Mouse (Mus musculus) 3T3-L1 (cell line): ENCODE data around the gene Otor.

Experiments used
- DNase-seq: peaks from one replicate; pipeline ENCODE4 v3.0.0-alpha.2; 2015; ENCODE audit warnings: low read depth, low spot score

Gene Otor

DNA sequence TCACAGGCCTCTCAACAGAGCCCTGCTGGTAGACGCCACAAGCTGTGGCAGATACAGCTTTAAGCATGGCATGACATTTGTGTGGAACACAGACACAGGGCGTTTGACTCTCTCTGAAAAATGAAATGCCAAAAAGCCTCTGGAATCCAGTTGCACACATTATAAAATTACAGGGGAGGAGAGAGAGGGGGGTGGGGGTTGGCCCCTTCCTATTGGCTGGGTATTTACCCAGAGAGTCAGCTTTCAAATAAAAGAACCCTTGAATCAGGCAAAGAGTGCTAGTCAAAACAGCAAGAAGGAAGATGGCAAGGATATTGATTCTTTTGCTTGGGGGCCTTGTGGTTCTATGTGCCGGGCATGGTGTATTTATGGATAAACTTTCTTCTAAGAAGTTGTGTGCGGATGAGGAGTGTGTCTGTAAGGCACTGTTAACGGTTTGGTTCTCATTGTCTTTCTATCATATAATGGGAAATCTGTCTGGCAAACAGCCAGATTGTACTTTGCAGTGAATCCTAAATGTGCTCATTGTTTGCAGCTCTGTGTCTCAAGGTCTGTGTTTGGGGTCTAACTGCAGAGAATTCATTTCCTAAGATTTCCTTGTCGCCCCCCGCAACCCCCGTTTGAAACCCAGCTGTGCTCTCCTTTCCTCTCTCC is at the start of gene Otor:
Otor (plus strand) TSS at position 276 of the 654 bp plus-strand sequence.
- DNase-seq = no peak

GRCm38 (mm10) chr2:143031283-143031682 is 47.0 kb upstream of the Otor start:
- no peak for DNase-seq

- no peak for DNase-seq
These were observed 45.7 kb upstream of the Otor start for GRCm38 (mm10) chr2:143032378-143033255.

- no peak for DNase-seq
These were observed 43.8 kb upstream of the Otor start for GRCm38 (mm10) chr2:143034350-143035085.

DNA sequence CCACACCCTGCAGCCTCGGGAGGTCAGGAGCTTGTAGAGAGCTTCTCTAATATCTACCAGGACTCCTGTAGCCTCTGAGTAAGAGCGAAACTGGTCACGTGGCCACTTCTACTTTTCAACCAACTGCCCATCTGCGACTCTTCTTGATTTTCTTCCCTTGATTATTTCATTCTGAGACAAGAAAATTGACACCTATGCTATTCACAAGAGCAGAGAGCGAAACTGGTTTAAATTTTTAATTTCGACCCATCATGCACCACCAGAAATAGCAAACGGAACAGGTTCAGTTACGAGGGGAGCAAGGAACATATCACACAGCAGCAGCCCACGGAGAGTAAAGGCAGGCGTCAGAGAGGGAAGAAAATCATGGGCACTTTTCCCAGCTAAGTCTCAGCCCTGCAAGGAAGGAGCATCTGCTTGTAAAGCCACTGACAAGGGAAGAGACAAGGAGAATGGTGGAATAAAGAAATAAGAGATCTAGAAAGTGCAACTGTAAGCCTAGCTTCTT is 43.1 kb upstream of the Otor start:
- no peak for DNase-seq

DNA sequence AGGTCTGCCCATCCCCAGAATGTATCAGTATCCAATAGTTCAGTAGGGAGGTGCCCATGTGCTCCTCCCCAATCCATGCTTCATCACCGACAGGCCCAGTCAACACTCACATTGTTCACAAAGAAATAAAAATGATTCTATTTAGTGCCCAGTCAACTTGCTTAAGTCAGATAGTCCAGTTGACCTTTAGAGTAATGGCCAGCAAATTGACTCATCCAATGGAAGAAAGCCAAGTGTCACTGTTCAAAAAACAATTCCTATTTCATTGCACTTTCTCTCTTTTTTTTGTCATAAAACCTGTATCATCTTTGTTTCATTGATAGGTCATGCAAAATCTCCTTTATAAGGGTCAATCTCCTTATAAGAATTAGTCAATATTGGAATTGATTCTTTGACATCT is 36.7 kb upstream of the Otor start:
- peak; percentile 40 for DNase-seq

GRCm38 (mm10) chr2:143055251-143055650 is 23.0 kb upstream of the Otor start:
- DNase-seq = no peak

GRCm38 (mm10) chr2:143056736-143057135 is 21.5 kb upstream of the Otor start:
- DNase-seq = no peak

DNA sequence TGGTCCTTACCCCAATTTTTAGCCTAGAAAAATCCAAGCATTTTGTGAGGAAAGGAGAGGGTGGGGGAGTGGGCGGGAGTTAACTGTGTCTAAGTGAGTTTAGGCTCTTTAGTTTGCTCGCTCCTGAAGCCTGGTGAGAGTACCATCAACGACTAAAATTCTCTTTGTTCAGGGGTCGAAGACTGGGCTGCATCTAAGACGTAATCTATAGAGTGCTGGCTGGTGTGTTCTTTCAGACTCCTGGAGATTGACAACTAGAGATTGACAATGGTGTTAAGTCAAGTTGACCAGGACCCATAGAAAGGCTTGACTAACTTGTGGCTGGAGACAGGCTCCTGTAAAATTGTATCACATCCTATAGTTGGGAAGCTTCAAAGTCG is 15.9 kb upstream of the Otor start:
- no peak for DNase-seq

DNA sequence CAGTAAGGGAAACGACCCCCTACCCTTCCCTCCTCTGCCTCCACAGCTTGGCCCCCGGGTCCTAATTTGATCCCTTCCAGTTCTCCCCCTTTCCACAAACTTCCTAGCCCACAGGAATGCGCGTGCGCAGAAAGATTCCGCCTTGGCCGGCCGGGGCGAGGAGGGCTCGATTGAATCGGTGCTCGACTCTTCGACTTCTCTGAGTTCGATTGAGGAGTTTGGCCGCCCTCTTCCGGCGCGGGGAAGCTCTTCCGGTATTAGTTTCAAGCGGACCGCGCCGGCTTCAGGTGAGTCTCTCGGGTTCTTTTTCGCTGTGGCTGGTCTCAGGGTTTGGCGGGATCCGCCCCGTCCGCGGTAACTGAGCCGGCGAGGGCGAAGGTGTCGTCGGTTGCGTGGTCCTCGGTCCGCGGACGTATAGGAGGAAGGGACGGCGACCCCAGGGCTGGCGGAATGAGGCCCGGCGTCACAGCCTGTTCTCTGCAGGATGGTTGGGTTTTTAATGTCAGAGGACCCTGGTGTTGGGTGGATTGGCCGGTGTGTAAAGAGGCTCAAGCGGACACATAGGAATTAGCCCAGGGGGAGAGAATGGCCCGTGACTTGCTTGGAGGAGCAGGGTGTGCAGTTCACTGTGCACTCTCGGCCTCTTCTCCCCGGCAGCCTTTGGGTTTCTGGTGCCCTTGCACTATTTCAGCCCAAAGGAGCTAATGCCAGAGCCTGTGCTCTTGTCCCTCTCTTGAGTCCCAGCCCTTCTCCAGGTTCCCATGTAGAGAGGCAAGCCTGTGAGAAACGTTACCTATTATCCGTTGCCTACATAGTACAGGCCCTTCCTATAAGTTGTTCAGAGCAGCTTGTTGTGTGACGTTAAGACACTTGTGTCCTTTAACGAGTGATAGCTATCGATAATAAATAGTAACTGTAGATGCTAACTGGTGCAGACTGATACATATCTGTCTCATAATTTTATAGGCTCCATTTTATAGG is 15.2 kb upstream of the Otor start, which contains the start of gene Snrpb2:
Snrpb2 (plus strand) TSS at position 228 of the 981 bp plus-strand sequence.
- peak; percentile 95 for DNase-seq

- DNase-seq = no peak
These were observed 12.4 kb upstream of the Otor start for GRCm38 (mm10) chr2:143065914-143066313.

GRCm38 (mm10) chr2:143081693-143082092 is 3.4 kb downstream of the Otor start:
- no peak for DNase-seq

DNA sequence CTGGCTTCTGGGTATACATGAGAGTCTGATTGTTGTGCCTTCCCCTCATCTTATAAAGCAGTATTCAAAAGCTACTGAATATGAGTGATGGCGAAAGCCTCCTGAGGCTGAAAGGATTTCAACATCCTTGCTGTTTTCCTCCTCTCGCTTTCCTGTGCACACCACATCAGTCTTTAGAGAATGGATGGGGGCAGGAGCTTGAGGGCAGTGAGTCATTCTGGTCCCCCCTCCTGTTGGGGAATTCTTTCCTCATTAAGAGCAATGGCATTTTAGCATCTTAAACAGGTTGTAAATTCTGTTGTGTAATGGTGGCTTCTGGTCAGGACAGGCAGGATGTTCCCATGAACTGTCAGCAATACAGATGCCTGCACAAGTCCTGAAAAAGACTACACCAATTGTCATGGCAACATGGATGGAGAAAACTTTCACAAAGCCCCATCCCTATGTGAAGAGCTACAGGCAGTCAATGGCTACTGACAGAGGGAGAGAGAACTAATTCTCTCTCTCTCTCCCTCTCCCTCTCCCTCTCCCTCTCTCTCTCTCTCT is 6.7 kb downstream of the Otor start:
- peak; percentile 20 for DNase-seq

- no peak for DNase-seq
These were observed 11.6 kb downstream of the Otor start for GRCm38 (mm10) chr2:143089866-143090265.

DNA sequence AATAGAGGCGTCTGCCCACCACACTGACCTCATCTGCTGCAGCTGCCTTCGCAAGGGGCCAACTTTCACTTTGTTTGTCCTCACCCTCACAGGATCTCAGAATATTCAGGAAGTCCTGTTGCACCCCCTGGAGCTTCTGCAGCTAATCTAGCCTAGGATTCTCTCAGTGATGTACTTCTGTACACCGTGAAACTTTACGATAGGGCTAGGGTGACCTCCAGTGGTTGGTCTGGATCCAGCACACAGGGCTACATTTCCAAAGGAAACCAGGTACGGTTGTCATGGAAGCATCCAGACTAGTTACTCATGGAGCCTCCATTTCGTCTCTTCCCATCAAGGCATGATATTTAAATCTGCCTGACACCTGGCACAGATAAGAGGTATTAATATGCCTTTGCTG is 15.5 kb downstream of the Otor start:
- peak; percentile 73 for DNase-seq

GRCm38 (mm10) chr2:143094761-143095160 is 16.5 kb downstream of the Otor start:
- DNase-seq = no peak

GRCm38 (mm10) chr2:143097170-143097569 is 18.9 kb downstream of the Otor start:
- no peak for DNase-seq

DNA sequence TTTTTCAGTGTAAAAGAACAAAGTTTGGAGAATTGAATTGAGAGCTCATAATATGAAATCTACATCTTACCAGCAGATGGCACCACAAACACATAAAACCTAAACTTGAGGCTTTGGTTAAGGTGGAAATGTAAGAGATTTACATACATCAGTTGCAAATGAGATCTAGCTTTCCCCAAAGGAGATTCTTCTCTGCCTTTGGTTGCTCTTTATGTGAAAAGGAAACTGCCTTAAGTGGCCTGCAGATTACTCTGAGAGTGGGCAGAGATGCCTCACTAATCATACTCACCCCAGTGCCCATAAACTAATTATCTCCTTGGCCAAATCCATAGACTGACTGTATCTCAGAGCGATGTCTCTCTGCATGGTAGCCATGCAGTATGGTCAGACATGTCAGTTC is 35.6 kb downstream of the Otor start:
- peak; percentile 84 for DNase-seq

GRCm38 (mm10) chr2:143114716-143115115 is 36.4 kb downstream of the Otor start:
- no peak for DNase-seq

DNA sequence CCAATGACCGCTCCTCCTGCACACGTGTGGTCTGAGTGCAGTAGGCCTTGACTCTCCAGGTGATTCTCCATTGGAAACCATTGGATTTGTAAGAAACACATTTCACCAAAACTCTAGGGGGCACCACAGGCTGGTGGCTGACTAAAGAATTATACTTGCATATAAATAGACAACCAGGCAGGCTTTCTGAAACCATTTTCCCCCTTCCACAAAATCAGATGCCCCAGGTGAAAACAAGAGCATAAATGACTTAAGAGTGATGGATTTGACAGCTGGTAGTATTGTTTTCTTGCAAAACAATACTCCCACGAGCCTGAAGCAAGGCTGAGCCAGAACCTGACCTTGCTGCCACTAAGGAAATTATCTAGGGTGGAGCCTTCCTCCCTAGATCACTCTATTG is 39.2 kb downstream of the Otor start:
- peak; percentile 71 for DNase-seq

GRCm38 (mm10) chr2:143118221-143118620 is 39.9 kb downstream of the Otor start:
- DNase-seq = no peak
